Mouse (Mus musculus) myocyte (in vitro differentiated cells): ENCODE data around the gene Ppef2.

Experiments
- CEBPB ChIP-seq: IDR thresholded peaks from 2 replicates; pipeline ENCODE4 v1.6.1; 2011; ENCODE audit warnings: mild to moderate bottlenecking, moderate library complexity; ENCODE audit not compliant: poor library complexity, insufficient read depth, severe bottlenecking
- E2F4 ChIP-seq: IDR thresholded peaks from one replicate; pipeline ENCODE4 v1.6.1; 2011; ENCODE audit warnings: mild to moderate bottlenecking, control low read depth, moderate library complexity; ENCODE audit not compliant: insufficient read depth
- POLR2A ChIP-seq: IDR thresholded peaks from one replicate; pipeline ENCODE4 v1.6.1; 2011; ENCODE audit warnings: low read depth, mild to moderate bottlenecking, control low read depth, moderate library complexity; ENCODE audit not compliant: insufficient read length
- POLR2AphosphoS2 ChIP-seq: IDR thresholded peaks from one replicate; pipeline ENCODE4 v1.6.1; 2011; ENCODE audit warnings: low read depth, control low read depth; ENCODE audit not compliant: insufficient read length
- TCF12 ChIP-seq: IDR thresholded peaks from one replicate; pipeline ENCODE4 v1.6.1; 2011; ENCODE audit warnings: mild to moderate bottlenecking, control low read depth; ENCODE audit not compliant: poor library complexity, insufficient read depth, severe bottlenecking

DNA sequence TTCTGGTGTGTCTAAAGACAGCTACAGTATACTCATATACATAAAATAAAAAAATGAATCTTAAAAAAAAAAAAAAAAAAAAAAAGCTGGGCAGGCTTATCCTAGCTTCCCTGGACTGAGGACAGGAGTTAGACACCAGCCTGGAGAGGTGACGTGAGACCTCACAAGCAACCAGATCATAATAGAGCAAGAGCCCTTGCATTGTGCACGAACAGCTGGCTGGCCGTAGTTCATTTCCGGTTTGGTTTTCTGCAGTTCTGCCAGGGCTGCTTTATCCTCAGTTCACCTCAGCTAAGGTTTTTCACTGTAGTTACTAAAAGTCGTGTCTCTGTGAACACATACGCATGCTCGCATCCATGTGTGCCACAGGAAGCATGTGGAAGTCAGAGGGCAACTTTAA is 28.3 kb downstream of the Ppef2 start:
- TF ChIP-seq POLR2A (no peak), CEBPB (no peak), E2F4 (no peak), TCF12 (no peak), POLR2AphosphoS2 (no peak)
